Mouse (Mus musculus) MEL (cell line): ENCODE measurements around the gene Mavs. TPM values are rescaled to one million over a fixed set of nuclear protein-coding genes. Genes with fewer than 3 reads are reported as not detected.

Experiments used
- DNase-seq: peaks from one replicate; pipeline ENCODE4 v3.0.0; 2011; ENCODE audit warnings: low read depth, low spot score
- H3K27ac ChIP-seq: 2 replicates; pipeline ENCODE4 v1.5.1; 2012; ENCODE audit warnings: low read depth, mild to moderate bottlenecking, control low read depth, low read length, moderate library complexity; ENCODE audit not compliant: control insufficient read depth
- H3K27me3 ChIP-seq, 2 experiments: fragments of 150-350 bp in 1 of 2; sonication (generic) in 1 of 2; 2 replicates each; pipeline ENCODE4 v1.6.1; 2012; ENCODE audit warnings: low read length in 2 of 2, mild to moderate bottlenecking in 2 of 2, improper control_type of control experiment in 1 of 2, moderate library complexity in 1 of 2; ENCODE audit not compliant: insufficient read depth in 2 of 2, control insufficient read depth in 1 of 2
- H3K36me3 ChIP-seq, 2 experiments: 2 replicates each; pipeline ENCODE4 v1.6.1; 2012 to 2014; ENCODE audit warnings: low read length in 2 of 2, improper control_type of control experiment in 1 of 2, inconsistent platforms in 1 of 2, mild to moderate bottlenecking in 1 of 2; ENCODE audit not compliant: insufficient read depth in 2 of 2, control insufficient read depth in 1 of 2
- H3K4me1 ChIP-seq, 2 experiments: fragments of 150-350 bp in 1 of 2; sonication (generic) in 1 of 2; 2 replicates each; pipeline ENCODE4 v1.6.1; 2012; ENCODE audit warnings: low read length in 2 of 2, improper control_type of control experiment in 1 of 2, mild to moderate bottlenecking in 1 of 2; ENCODE audit not compliant: insufficient read depth in 2 of 2, control insufficient read depth in 1 of 2
- H3K4me3 ChIP-seq, 2 experiments: fragments of 150-350 bp in 1 of 2; sonication (generic) in 1 of 2; 2 replicates each; pipeline ENCODE4 v1.5.1; 2012; ENCODE audit warnings: low read depth in 2 of 2, low read length in 2 of 2, mild to moderate bottlenecking in 2 of 2, moderate library complexity in 2 of 2, control low read depth in 1 of 2, improper control_type of control experiment in 1 of 2; ENCODE audit not compliant: control insufficient read depth in 1 of 2, insufficient read depth in 1 of 2
- H3K79me2 ChIP-seq: 2 replicates; pipeline ENCODE4 v1.6.1; 2012; ENCODE audit warnings: mild to moderate bottlenecking, low read length, moderate library complexity; ENCODE audit not compliant: control insufficient read depth, poor library complexity, insufficient read depth
- H3K9ac ChIP-seq: 2 replicates; pipeline ENCODE4 v1.6.1; 2012; ENCODE audit warnings: low read depth, mild to moderate bottlenecking, control low read depth, low read length, moderate library complexity; ENCODE audit not compliant: control insufficient read depth, poor library complexity, severe bottlenecking
- H3K9me3 ChIP-seq: fragments of 150-350 bp; sonication (generic); replicated peaks from 2 replicates; pipeline ENCODE4 v1.6.1; 2012; ENCODE audit warnings: mild to moderate bottlenecking, low read length, improper control_type of control experiment, moderate library complexity; ENCODE audit not compliant: insufficient read depth
- CHD1 ChIP-seq: IDR thresholded peaks from 2 replicates; pipeline ENCODE4 v1.6.1; 2012; ENCODE audit warnings: low read depth, mild to moderate bottlenecking, inconsistent platforms, low read length, improper control_type of control experiment
- CTCF ChIP-seq, 3 experiments: IDR thresholded peaks in 2 of 3; conservative IDR thresholded peaks in 1 of 3; 2 replicates each; pipeline ENCODE4 v1.5.1; 2011 to 2012; ENCODE audit warnings: low read length in 3 of 3, low read depth in 2 of 3, mild to moderate bottlenecking in 2 of 3, improper control_type of control experiment in 1 of 3, inconsistent platforms in 1 of 3, mixed read lengths in 1 of 3, moderate library complexity in 1 of 3; ENCODE audit not compliant: control insufficient read depth in 1 of 3, insufficient read depth in 1 of 3, poor library complexity in 1 of 3, severe bottlenecking in 1 of 3
- E2F4 ChIP-seq: IDR thresholded peaks from 2 replicates; pipeline ENCODE4 v1.6.1; 2011; ENCODE audit warnings: low read depth, low read length, improper control_type of control experiment, borderline replicate concordance
- ELF1 ChIP-seq: IDR thresholded peaks from 2 replicates; pipeline ENCODE4 v1.6.1; 2014; ENCODE audit warnings: low read depth, mild to moderate bottlenecking, inconsistent platforms, low read length, improper control_type of control experiment, moderate library complexity
- EP300 ChIP-seq, 2 experiments: IDR thresholded peaks; 2 replicates each; pipeline ENCODE4 v1.6.1; 2011; ENCODE audit warnings: improper control_type of control experiment in 2 of 2, low read length in 2 of 2, low read depth in 1 of 2, mild to moderate bottlenecking in 1 of 2
- ETS1 ChIP-seq: IDR thresholded peaks from 2 replicates; pipeline ENCODE4 v1.6.1; 2012; ENCODE audit warnings: low read depth, mild to moderate bottlenecking, inconsistent platforms, low read length, improper control_type of control experiment, moderate library complexity
- HCFC1 ChIP-seq: IDR thresholded peaks from 2 replicates; pipeline ENCODE4 v1.6.1; 2012; ENCODE audit warnings: low read depth, mild to moderate bottlenecking, inconsistent platforms, low read length, improper control_type of control experiment, moderate library complexity
- KAT2A ChIP-seq: conservative IDR thresholded peaks from 2 replicates; pipeline ENCODE4 v1.6.1; 2012; ENCODE audit warnings: low read depth, low read length, improper control_type of control experiment, inconsistent platforms
- MAZ ChIP-seq: IDR thresholded peaks from 2 replicates; pipeline ENCODE4 v1.6.1; 2012; ENCODE audit warnings: low read depth, mild to moderate bottlenecking, inconsistent platforms, low read length, improper control_type of control experiment
- MEF2A ChIP-seq: IDR thresholded peaks from 2 replicates; pipeline ENCODE4 v1.6.1; 2014; ENCODE audit warnings: low read depth, mild to moderate bottlenecking, inconsistent platforms, low read length, improper control_type of control experiment; ENCODE audit not compliant: poor library complexity, insufficient replicate concordance, severe bottlenecking; ENCODE audit errors: extremely low read depth
- MXI1 ChIP-seq: IDR thresholded peaks from 2 replicates; pipeline ENCODE4 v1.6.1; 2011; ENCODE audit warnings: mild to moderate bottlenecking, low read depth, low read length, improper control_type of control experiment
- MYB ChIP-seq: IDR thresholded peaks from 2 replicates; pipeline ENCODE4 v1.6.1; 2011; ENCODE audit warnings: mild to moderate bottlenecking, low read depth, low read length, improper control_type of control experiment
- NRF1 ChIP-seq: IDR thresholded peaks from 2 replicates; pipeline ENCODE4 v1.6.1; 2014; ENCODE audit warnings: low read depth, mild to moderate bottlenecking, inconsistent platforms, low read length, improper control_type of control experiment, moderate library complexity; ENCODE audit not compliant: poor library complexity, insufficient read depth, severe bottlenecking
- POLR2AphosphoS2 ChIP-seq: IDR thresholded peaks from 2 replicates; pipeline ENCODE4 v1.6.1; 2011; ENCODE audit warnings: low read length, improper control_type of control experiment
- POLR2AphosphoS5 ChIP-seq: IDR thresholded peaks from 2 replicates; pipeline ENCODE4 v1.6.1; 2012; ENCODE audit warnings: low read depth, borderline replicate concordance, mild to moderate bottlenecking, inconsistent platforms, low read length, moderate library complexity, mixed read lengths
- RAD21 ChIP-seq: IDR thresholded peaks from 2 replicates; pipeline ENCODE4 v1.6.1; 2011; ENCODE audit warnings: mild to moderate bottlenecking, low read depth, low read length, improper control_type of control experiment
- RCOR1 ChIP-seq: IDR thresholded peaks from 2 replicates; pipeline ENCODE4 v1.6.1; 2012; ENCODE audit warnings: low read depth, mild to moderate bottlenecking, inconsistent platforms, low read length, improper control_type of control experiment
- SIN3A ChIP-seq: IDR thresholded peaks from 2 replicates; pipeline ENCODE4 v1.6.1; 2012; ENCODE audit warnings: low read length, improper control_type of control experiment, inconsistent platforms
- TCF12 ChIP-seq: IDR thresholded peaks from 2 replicates; pipeline ENCODE4 v1.6.1; 2014; ENCODE audit warnings: low read depth, mild to moderate bottlenecking, inconsistent platforms, low read length, improper control_type of control experiment, moderate library complexity
- USF1 ChIP-seq: IDR thresholded peaks from 2 replicates; pipeline ENCODE4 v1.6.1; 2014; ENCODE audit warnings: low read depth, mild to moderate bottlenecking, inconsistent platforms, low read length, improper control_type of control experiment, moderate library complexity
- USF2 ChIP-seq, 2 experiments: IDR thresholded peaks; 2 replicates each; pipeline ENCODE4 v1.6.1; 2011 to 2012; ENCODE audit warnings: improper control_type of control experiment in 2 of 2, low read length in 2 of 2, borderline replicate concordance in 1 of 2, inconsistent platforms in 1 of 2, low read depth in 1 of 2, mild to moderate bottlenecking in 1 of 2; ENCODE audit not compliant: insufficient read depth in 1 of 2
- ZC3H11A ChIP-seq: IDR thresholded peaks from 2 replicates; pipeline ENCODE4 v1.6.1; 2012; ENCODE audit warnings: low read depth, mild to moderate bottlenecking, inconsistent platforms, low read length, improper control_type of control experiment
- ZKSCAN1 ChIP-seq: IDR thresholded peaks from 2 replicates; pipeline ENCODE4 v1.6.1; 2012; ENCODE audit warnings: low read depth, mild to moderate bottlenecking, inconsistent platforms, low read length, improper control_type of control experiment, moderate library complexity
- ZMIZ1 ChIP-seq: IDR thresholded peaks from 2 replicates; pipeline ENCODE4 v1.6.1; 2012; ENCODE audit warnings: low read depth, mild to moderate bottlenecking, inconsistent platforms, low read length, improper control_type of control experiment, moderate library complexity
- polyA plus RNA-seq, 2 experiments: library from polyadenylated mRNA; stranded (reverse) in 1 of 2; unstranded in 1 of 2; fragments of >175 nt in 1 of 2; fragments of >200 nt in 1 of 2; gene quantifications; 2 replicates each; pipeline versions ENCODE4 v1.2.1 to v1.2.4; 2012; ENCODE audit warnings: low replicate concordance in 2 of 2, low read depth in 1 of 2; ENCODE audit not compliant: insufficient read length in 2 of 2, insufficient read depth in 1 of 2, missing spikeins in 1 of 2
- total RNA-seq: library from RNA; depleted of rRNA; stranded (reverse); fragments of 300-350 nt; gene quantifications from 2 replicates; pipeline ENCODE4 v1.2.3, GENCODE M21; 2012

Mavs gene
- total and polyA plus RNA-seq, 3 experiments = 21.3 to 32.1 TPM; not detected in 1

DNA sequence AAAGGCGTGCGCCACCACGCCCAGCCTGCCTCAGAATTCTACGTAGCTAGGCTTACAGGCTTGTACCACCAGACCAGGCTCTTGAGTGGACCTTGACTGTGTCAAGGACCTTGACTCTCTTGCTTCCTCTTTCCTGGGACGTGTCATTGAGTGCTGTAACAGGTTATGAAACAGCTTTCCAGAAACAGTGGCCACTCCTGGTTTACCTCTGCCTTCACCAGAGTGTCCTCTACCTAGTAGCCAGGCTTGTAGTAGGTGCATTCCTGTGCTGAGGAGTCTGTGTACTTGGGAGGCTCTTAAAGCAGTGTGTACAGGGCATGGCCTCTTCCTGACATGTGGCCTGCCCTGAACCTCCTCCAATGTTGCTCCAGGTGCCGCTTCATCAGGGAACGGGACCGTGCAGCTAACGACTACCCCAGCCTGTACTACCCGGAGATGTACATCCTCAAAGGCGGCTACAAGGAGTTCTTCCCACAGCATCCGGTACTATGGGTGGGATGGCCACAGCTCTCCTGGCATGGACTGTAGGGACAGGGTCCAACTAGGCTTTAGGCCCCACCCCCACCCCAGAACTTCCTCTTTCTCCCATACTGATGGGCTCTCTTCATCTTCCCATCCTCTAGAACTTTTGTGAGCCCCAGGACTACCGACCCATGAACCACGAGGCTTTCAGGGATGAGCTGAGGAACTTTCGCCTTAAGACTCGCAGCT lies 37.1 kb upstream of the Mavs start (continued):
- TF ChIP-seq USF2 (IDR thresholded peaks at IDR 0.05; ENCODE audit: borderline replicate concordance in 1 of 2, insufficient read depth in 1 of 2, low read depth in 1 of 2, low read length in 2 of 2) (no peak), ETS1 (no peak), EP300 (IDR thresholded peaks at IDR 0.05; ENCODE audit: low read depth in 1 of 2, low read length in 2 of 2) (no peak)

DNA sequence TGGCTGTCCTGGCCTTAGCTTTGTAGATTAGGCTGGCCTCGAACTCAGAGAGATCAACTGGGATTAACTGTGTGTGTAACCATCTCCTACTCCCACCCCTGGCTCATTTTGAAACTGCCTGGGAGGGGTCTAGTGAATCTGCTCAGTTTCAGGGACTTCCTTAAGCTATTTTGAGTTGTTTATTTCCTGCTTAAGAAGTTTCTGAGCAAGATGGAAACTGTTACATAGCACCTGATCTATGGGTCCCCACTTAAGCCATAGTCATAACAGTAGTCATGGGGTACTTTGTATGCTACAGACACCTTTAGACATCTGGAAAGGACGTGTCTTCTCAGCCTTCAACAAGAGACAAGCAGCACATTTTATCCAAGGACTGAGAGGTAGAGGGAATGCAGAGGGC lies 33.2 kb upstream of the Mavs start:
- Histone ChIP-seq H3K27ac (no peak overlapping the region), H3K4me3 (no peak overlapping the region), H3K4me1 (peaks cover 3 to 29% of the 10 kb centered on the region in 2 experiments; a peak in 3 of 4 replicates), H3K9me3 (no peaks in the 10 kb centered on the region), H3K27me3 (no peaks in the 10 kb centered on the region), H3K9ac (no peak overlapping the region), H3K36me3 (peaks cover 0 to 15% of the 10 kb centered on the region in 2 experiments; a peak in 2 of 4 replicates), H3K79me2 (no peaks in the 10 kb centered on the region)
- DNase-seq = no peak
- no peak for TF ChIP-seq POLR2AphosphoS2
- no peak for TF ChIP-seq HCFC1
- TF ChIP-seq KAT2A = no peak
- no peak for TF ChIP-seq ETS1
- no peak for TF ChIP-seq ZC3H11A
- TF ChIP-seq MXI1 = no peak
- TF ChIP-seq ZKSCAN1 = no peak
- no peak for TF ChIP-seq ZMIZ1
- TF ChIP-seq TCF12 = no peak
- no peak for TF ChIP-seq EP300 (IDR thresholded peaks at IDR 0.05; ENCODE audit: low read depth in 1 of 2, low read length in 2 of 2)
- no peak for TF ChIP-seq USF1
- TF ChIP-seq NRF1 = no peak
- no peak for TF ChIP-seq RCOR1
- no peak for TF ChIP-seq CHD1

DNA sequence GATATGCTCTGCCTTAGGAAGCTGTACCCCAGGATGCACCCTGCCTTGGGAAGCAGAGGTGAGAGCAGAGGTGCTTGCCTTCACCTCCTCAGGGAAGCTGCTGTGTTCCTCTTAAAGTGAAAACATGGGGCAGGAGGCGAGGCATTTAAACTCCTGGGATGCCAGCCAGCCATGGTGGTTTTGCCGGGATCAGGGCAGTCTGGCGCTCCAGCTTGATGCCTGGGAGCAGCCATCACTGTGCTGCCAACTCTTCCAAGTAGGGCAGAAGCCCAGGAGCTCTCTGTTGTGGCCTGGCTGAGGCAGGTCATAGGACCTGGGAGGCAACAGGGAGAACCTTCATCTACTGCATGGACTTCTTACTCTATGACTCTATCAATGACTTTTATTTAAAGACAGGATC lies 32.6 kb upstream of the Mavs start:
- TF ChIP-seq SIN3A (no peak), CHD1 (no peak), POLR2AphosphoS5 (no peak), RCOR1 (no peak), ZKSCAN1 (no peak), MEF2A (no peak), USF1 (no peak), CTCF (IDR thresholded peaks at IDR 0.05 in 2 of 3, conservative IDR thresholded peaks at IDR 0.05 in 1 of 3; ENCODE audit: control insufficient read depth in 1 of 3, insufficient read depth in 1 of 3, low read depth in 2 of 3, low read length in 3 of 3, poor library complexity in 1 of 3, severe bottlenecking in 1 of 3) (no peak), ELF1 (no peak), E2F4 (no peak), RAD21 (no peak), MYB (no peak), MAZ (no peak), TCF12 (no peak), ZMIZ1 (no peak)
- H3K36me3 ChIP-seq = peaks cover 0 to 18% of the 10 kb centered on the region in 2 experiments; a peak in 2 of 4 replicates
- H3K27ac ChIP-seq = no peak overlapping the region

More for the DNA sequence above, 32.6 kb upstream of the Mavs start:
- H3K9me3 ChIP-seq = no peaks in the 10 kb centered on the region
- no peak overlapping the region for H3K4me3 ChIP-seq
- H3K9ac ChIP-seq = no peak overlapping the region
- DNase-seq = no peak
- peaks cover 3 to 33% of the 10 kb centered on the region in 2 experiments; a peak in 3 of 4 replicates for H3K4me1 ChIP-seq
- H3K79me2 ChIP-seq = no peaks in the 10 kb centered on the region
- no peaks in the 10 kb centered on the region for H3K27me3 ChIP-seq
